Mouse (Mus musculus) hindbrain, embryonic 11.5 days (tissue): Measurements from ENCODE around the gene Eci1. TPM values are rescaled to one million over a fixed set of nuclear protein-coding genes. Genes with fewer than 3 reads are reported as not detected.

Experiments
- ATAC-seq: fragments of 200-750 bp; cut with Nextera tagmentation; 2 replicates; pipeline ENCODE4 v1.8.0; 2017; ENCODE audit warnings: mild to moderate bottlenecking, moderate TSS enrichment, moderate library complexity; ENCODE audit not compliant: low FRiP score
- DNase-seq: peaks from one replicate; pipeline ENCODE4 v3.0.0-alpha.2; 2015; ENCODE audit warnings: low spot score
- H3K27ac ChIP-seq: fragments of 300-500 bp; sonication (generic); 2 replicates; pipeline ENCODE4 v1.5.1; 2014; ENCODE audit warnings: mild to moderate bottlenecking, low read depth, low read length
- H3K27me3 ChIP-seq: fragments of 300-500 bp; sonication (generic); 2 replicates; pipeline ENCODE4 v1.6.1; 2014; ENCODE audit warnings: mild to moderate bottlenecking, low read length, moderate library complexity, mixed read lengths; ENCODE audit not compliant: control insufficient read depth, insufficient read depth
- H3K36me3 ChIP-seq: fragments of 300-500 bp; sonication (generic); 2 replicates; pipeline ENCODE4 v1.6.1; 2014; ENCODE audit warnings: mild to moderate bottlenecking, low read length, moderate library complexity, mixed read lengths; ENCODE audit not compliant: control insufficient read depth, insufficient read depth
- H3K4me1 ChIP-seq: fragments of 300-500 bp; sonication (generic); replicated peaks from 2 replicates; pipeline ENCODE4 v1.6.1; 2014; ENCODE audit warnings: low read length, mixed read lengths; ENCODE audit not compliant: control insufficient read depth, insufficient read depth
- H3K4me2 ChIP-seq: fragments of 300-500 bp; sonication (generic); replicated peaks from 2 replicates; pipeline ENCODE4 v1.6.1; 2014; ENCODE audit warnings: mild to moderate bottlenecking, low read depth, low read length
- H3K4me3 ChIP-seq: fragments of 300-500 bp; sonication (generic); 2 replicates; pipeline ENCODE4 v1.5.1; 2014; ENCODE audit warnings: low read depth, low read length
- H3K9ac ChIP-seq: fragments of 300-500 bp; sonication (generic); 2 replicates; pipeline ENCODE4 v1.6.1; 2014; ENCODE audit warnings: low read depth, low read length
- H3K9me3 ChIP-seq: fragments of 300-500 bp; sonication (generic); 2 replicates; pipeline ENCODE4 v1.6.1; 2016; ENCODE audit warnings: low read length; ENCODE audit not compliant: control insufficient read depth
- WGBS: fragments of 180-500 bp; shearing (Covaris S2); extraction: QIAGEN DNeasy Blood & Tissue Kit; methylation state at CpG from one replicate; pipeline ENCODE4 v1.1.7; 2014; 5-methylcytosine and 5-hydroxymethylcytosine counted together
- polyA plus RNA-seq: library from polyadenylated mRNA; unstranded; fragments of >200 nt; fragmentation: Nextera tagmentation; extraction: Ambion mirVana; gene quantifications from 2 replicates; pipeline ENCODE4 v1.2.1, GENCODE M21; 2014

Eci1 gene
- polyA plus RNA-seq, 1 experiment from 2014 or later: 63.9 TPM

DNA sequence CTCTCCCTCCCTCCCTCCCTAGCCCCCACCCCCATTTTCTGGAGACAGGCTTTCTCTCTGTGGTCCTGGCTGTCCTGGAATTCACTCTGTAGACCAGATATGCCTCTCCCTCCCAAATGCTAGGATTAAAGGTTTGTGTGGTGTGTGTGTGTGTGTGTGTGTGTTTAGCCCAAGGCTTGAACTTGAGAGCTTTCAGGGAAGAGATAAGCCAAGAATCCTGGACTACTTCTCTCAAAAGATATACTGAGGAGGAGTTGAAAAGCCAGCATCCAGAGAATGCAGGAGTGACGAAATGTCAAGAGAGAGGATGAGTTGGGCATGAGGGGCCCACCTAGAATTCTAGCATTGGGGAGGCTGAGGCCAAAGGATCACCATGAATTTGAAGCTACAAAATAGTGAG, 36.5 kb downstream of the Eci1 start:
- DNase-seq (no peak), ATAC-seq (no peak)

DNA sequence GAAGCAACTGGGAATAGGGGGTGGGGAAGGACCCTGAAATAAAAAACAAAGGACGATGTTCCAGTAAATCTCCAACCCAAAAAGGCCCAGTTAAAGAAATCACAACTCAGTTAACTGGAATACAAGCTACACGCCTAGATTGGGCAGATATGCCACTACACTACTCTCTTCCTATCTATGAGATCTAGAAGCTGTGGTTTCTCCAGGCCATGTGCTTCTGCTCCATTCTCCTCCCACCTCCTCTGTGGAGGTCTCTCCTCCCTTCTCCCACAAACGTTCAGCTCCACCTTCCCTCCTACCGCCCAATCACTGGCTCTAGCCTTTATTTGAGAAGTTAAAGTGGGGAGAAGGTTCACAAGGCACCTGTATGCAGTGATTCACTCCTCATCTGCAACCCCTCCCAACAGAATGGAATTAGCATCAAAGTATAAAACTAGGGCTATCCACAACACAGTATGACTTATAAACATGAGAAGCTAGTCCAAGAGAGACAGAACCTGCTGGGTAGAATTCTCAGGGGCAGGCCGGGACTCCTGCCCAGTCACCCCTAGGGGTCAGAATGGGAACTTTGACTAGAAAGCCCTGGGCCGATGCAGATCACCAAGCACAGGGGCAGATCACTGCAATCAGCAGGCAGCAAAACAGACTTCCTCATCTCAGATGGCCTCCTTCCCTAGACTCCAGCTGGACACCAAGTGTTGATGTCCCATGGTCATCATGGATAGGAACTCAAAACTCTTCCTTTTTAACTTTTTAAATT, 37.1 kb downstream of the Eci1 start:
- no peak overlapping the region for H3K4me3 ChIP-seq

More for the DNA sequence above, 36.5 kb downstream of the Eci1 start:
- Histone ChIP-seq H3K9me3 (no peaks in the 10 kb centered on the region), H3K27me3 (no peaks in the 10 kb centered on the region), H3K9ac (no peak overlapping the region), H3K4me1 (no peaks in the 10 kb centered on the region), H3K27ac (no peak overlapping the region), H3K4me2 (no peak overlapping the region), H3K36me3 (no peaks in the 10 kb centered on the region), H3K4me3 (no peak overlapping the region)
- 100% methylated on average over 1 of the region's 1 CpGs for WGBS

DNA sequence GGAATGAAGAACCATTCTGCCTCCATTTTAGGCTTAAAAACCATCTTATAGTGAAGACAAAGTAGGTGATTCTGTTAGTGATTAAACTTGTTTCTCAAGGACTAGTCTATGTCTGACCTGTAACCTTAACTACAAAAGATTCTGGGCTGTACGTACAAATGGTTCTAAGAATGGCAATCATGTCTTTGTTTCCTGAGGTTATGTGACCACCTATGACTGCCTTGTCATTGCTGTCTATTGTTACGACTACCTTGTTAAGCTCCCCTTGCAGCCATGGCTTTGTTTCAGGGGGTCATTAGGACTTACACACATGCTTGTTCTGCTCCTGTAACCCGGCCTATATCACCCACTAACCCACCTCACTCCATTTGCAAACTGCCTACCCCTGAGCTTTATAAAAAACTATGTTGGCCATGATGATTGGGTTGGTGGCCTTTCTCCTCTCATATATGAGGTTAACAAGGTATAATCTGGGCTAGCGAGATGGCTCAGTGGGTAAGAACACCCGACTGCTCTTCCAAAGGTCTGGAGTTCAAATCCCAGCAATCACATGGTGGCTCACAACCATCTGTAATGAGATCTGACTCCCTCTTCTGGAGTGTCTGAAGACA, 42.3 kb downstream of the Eci1 start:
- no peak overlapping the region for H3K4me2 ChIP-seq
- no peaks in the 10 kb centered on the region for H3K9me3 ChIP-seq
- H3K27ac ChIP-seq: no peak overlapping the region
- no peak overlapping the region for H3K9ac ChIP-seq
- H3K4me1 ChIP-seq: peaks cover 8% of the 10 kb centered on the region
- H3K4me3 ChIP-seq: no peak overlapping the region
- ATAC-seq (no peak), DNase-seq (no peak)
- 91% methylated on average over 5 of the region's 5 CpGs for WGBS
- H3K36me3 ChIP-seq: no peaks in the 10 kb centered on the region
- H3K27me3 ChIP-seq: no peaks in the 10 kb centered on the region

More for the DNA sequence above, 37.1 kb downstream of the Eci1 start:
- WGBS: 58% methylated on average over 6 of the region's 6 CpGs
- no peak overlapping the region for H3K4me2 ChIP-seq
- H3K27me3 ChIP-seq: no peaks in the 10 kb centered on the region
- no peaks in the 10 kb centered on the region for H3K36me3 ChIP-seq
- no peaks in the 10 kb centered on the region for H3K9me3 ChIP-seq
- ATAC-seq (no peak), DNase-seq (no peak)
- no peaks in the 10 kb centered on the region for H3K4me1 ChIP-seq
- no peak overlapping the region for H3K27ac ChIP-seq
- H3K9ac ChIP-seq: no peak overlapping the region

DNA sequence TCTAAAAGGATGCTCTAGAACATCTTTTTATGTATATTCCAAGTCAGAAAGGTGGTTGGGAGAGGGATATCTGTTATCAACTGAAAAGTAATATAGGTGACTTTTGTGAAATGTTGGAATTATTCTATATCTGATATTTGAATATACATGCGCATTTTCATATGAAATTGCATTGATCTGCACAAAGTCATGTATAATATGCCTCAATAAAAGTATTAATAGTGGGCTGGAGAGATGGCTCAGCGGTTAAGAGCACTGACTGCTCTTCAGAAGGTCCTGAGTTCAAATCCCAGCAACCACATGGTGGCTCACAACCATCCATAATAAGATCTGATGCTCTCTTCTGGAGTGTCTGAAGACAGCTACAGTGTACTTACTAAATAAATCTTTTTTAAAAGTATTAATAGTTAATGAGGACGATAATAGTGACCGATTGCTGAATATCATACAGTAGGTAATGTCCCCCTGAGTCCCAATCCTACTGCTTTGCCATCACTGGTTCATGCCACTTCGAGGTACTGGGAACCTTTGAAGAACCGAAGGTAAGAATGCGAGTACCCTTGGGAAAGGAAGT, 43.0 kb downstream of the Eci1 start:
- Histone ChIP-seq H3K27ac (peak overlapping the region; percentile 80), H3K4me1 (peaks cover 10% of the 10 kb centered on the region), H3K9ac (peak overlapping the region; percentile 64), H3K4me2 (peak overlapping the region; percentile 57), H3K4me3 (peak overlapping the region; percentile 93), H3K9me3 (no peaks in the 10 kb centered on the region), H3K27me3 (no peaks in the 10 kb centered on the region), H3K36me3 (no peaks in the 10 kb centered on the region)
- ATAC-seq (no peak), DNase-seq (no peak)
- WGBS: 18% methylated on average over 7 of the region's 7 CpGs

DNA sequence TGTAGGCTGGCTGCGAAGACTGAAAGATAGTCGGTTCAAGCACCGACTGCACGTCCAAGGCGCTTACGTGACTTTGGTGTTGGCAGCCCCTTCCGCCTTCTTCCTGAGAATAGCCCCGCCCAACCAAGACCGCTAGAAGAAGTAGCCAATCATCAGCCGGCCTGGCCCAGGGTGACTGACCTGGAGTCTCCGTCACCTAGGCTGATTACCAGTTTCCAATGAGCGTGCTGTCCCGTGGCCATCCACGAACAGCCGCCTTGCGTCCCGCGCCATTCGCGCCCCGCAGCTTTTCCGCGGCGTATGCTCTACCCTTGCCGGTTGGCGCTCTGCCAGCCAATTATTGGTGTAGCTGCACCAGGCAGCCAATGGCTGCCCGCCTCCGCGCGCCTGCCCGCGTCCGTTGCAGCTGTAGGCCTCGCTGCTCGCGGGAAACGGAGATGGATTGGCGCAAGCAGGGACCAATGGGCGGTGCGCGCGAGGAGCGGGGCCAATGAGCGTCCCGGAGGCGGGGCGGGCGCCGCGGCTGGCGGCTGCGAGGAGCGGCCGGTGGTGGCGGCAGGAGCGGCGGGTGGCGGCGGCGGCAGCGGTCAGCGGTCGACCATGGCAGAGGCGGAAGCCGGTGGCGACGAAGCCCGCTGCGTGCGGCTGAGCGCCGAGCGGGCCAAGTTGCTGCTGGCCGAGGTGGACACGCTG, 43.6 kb downstream of the Eci1 start, which contains the start of the genes E4f1 and Pgp:
Gene E4f1 (minus strand): TSS at position 404 of the 693 bp plus-strand sequence.
Gene Pgp (plus strand): TSS at position 483 of the 693 bp plus-strand sequence.
- H3K4me3 ChIP-seq: peak within 1 kb of the TSS; percentile 93
- H3K4me1 ChIP-seq: peaks cover 10% of the 10 kb centered on the region
- no peaks in the 10 kb centered on the region for H3K9me3 ChIP-seq
- peak; percentile 97 for ATAC-seq
- H3K27me3 ChIP-seq: no peaks in the 10 kb centered on the region
- H3K27ac ChIP-seq: peak within 1 kb of the TSS; percentile 80
- H3K36me3 ChIP-seq: no peaks in the 10 kb centered on the region
- H3K4me2 ChIP-seq: peak within 1 kb of the TSS; percentile 99
- peak; percentile 97 for DNase-seq
- WGBS: under 1% methylated on average over 59 of the region's 75 CpGs
- peak within 1 kb of the TSS; percentile 89 for H3K9ac ChIP-seq

DNA sequence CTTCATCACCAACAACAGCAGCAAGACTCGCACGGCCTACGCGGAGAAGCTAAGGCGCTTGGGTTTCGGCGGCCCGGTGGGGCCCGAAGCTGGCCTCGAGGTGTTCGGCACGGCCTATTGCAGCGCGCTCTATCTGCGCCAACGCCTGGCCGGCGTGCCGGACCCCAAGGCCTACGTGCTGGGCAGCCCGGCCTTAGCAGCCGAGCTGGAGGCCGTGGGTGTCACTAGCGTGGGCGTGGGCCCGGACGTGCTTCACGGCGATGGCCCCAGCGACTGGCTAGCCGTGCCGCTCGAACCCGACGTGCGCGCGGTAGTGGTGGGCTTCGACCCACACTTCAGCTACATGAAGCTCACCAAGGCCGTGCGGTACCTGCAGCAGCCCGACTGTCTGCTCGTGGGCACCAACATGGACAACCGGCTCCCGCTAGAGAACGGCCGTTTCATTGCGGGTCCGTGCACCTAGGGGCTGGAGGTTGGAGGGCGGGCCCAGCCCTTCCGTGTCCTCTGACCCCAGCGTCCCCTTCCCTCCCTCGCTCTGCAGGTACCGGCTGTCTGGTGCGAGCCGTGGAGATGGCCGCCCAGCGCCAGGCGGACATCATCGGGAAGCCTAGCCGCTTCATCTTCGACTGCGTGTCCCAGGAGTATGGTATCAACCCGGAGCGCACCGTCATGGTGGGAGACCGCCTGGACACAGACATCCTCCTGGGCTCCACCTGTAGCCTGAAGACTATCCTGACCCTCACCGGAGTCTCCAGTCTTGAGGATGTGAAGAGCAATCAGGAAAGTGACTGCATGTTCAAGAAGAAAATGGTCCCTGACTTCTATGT, 44.5 kb downstream of the Eci1 start:
- peak; percentile 31 for ATAC-seq
- Histone ChIP-seq H3K4me3 (peak overlapping the region; percentile 93), H3K4me1 (peaks cover 10% of the 10 kb centered on the region), H3K9me3 (no peaks in the 10 kb centered on the region), H3K27ac (peak overlapping the region; percentile 80), H3K36me3 (0 out of 2 replicates have a peak, but pooled peaks cover 2% of the 10 kb centered on the region), H3K27me3 (no peaks in the 10 kb centered on the region), H3K4me2 (peak overlapping the region; percentile 99), H3K9ac (peak overlapping the region; percentile 89)
- WGBS: 1% methylated on average over 68 of the region's 68 CpGs
- no peak for DNase-seq

DNA sequence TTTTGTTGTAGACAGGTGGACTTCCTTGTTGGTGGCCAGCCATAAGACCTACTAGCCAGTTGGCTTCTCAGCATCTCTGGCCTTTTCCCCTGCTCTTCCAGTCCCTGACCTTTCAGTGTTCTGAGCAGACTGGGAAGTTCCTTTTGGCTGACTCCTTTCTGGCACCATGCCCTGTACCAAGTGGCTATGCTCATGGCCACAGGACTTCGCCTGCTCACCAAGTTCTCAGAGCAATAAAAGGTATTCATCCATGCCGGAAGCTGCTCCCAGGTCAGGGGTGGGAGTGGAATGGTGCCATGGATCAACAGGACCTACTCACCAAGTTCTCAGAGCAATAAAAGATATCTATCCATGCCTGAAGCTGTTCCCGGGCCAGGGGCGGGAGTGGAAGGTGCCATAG, 46.1 kb downstream of the Eci1 start:
- no peaks in the 10 kb centered on the region for H3K27me3 ChIP-seq
- H3K4me2 ChIP-seq: peak overlapping the region; percentile 99; the same call in 1 of the 2 replicates
- H3K9me3 ChIP-seq: no peaks in the 10 kb centered on the region
- no peak overlapping the region for H3K27ac ChIP-seq
- H3K9ac ChIP-seq: no peak overlapping the region
- H3K4me3 ChIP-seq: peak overlapping the region; percentile 93; the same call in 1 of the 2 replicates
- WGBS: 89% methylated on average over 4 of the region's 4 CpGs
- ATAC-seq: no peak
- H3K36me3 ChIP-seq: peaks cover 6% of the 10 kb centered on the region; the same call in 1 of the 2 replicates
- DNase-seq: no peak
- H3K4me1 ChIP-seq: peaks cover 10% of the 10 kb centered on the region
